Mouse (Mus musculus): ENCODE measurements at regions not wholly inside any gene's neighbourhood (a gene's known extent, or its start where the extent isn't known, plus 50 kb on each side); places are given as distances from the start of the nearest gene placed in this dataset.
A peak's percentile ranks its signal among the peaks of the same experiment; 100 is the strongest.

DNA sequence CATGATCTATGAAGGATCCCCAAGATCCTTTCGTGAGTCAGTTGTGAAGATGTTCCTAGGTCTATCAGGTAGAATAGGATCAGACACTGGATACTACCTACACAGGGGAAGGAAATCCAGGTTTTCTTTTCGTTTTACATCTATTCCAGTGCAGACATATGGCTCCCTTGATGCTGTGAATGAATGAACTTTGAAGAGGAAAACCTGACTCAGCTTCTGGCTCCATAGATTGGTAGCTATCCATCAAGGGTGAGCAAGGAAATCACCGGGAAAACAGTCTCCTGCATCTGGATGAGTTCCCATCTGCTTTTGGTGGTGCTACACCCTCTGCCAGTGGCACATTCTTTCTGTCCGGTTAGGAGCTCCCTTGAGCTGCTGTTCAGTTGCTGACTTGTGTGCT, 687.8 kb downstream of the Hs3st4 start:
- no peak for DNase-seq
- intact Hi-C loops (cut with DNase I): no loop called here

DNA sequence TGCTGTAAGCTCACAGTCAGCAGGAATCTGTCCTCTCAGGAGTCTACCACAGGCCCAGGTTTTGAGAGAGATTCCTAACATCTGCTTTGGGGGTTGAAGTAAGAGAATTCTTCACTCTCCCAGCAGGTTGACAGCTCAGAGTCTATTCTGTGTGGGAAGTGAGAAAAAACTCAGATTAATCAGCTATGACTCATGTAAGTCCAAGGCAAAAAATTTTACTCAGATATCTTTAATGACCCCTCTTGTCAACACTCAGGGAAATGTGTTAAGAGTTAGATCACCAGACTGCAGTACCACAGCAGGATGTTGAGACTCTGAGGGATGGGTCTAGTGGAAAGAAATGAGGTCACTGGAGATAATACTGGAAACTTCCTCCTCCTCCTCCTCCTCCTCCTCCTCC, 688.4 kb downstream of the Hs3st4 start:
- intact Hi-C loops (cut with DNase I): no loop called here
- no peak for DNase-seq

DNA sequence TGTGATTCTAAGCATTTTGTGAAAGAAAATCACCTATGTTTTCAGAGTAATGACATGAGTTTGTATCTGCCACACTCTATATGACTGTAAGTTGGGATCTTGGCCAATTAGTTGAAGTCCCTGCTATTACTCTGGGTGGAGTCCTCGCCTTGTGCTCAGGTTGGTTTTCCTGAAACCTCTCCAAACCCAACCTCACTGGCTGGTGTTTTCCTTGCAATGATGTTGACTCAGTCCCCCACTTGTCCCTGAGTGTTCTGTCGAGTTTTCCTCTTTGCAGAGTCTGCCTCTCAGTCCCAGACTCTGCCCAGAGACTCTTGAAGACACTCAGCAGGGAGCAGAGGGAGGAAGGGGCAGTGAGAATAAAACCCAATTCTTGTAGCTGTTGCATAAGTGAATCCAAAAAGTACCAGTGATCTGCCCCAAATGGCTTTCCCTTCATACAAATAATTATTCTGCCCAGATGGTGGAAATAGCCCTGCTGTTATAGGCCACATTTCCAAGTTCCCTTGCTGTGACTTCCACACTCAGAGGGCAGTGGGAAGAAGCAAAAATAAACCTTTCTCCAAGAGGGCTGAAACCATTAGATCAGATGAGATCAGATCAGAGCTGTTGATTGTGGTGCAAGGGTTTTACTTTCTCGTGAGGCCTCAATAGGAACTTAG, 694.3 kb downstream of the Hs3st4 start:
- DNase-seq: no peak
- intact Hi-C loops (cut with DNase I): no loop called here

DNA sequence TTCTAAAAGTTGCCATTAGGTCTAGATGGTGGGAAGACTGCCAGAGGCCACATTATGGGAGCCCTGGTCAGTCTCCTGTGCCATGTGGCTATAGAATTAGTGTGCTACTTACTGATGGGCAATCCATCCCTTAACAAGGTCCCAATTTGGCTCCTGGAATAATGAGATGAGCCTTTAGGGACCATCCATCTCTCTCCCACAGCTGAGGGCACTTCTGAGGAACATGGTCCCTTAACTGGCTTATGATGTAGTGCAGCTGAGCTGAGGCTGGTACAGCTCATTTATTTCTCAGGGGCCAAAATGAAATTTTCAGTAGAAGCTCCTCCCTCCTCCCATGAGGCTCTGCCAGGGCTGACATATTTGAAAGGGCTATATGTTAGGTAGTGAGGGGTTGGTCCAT, 697.9 kb downstream of the Hs3st4 start:
- intact Hi-C loops (cut with DNase I): no loop called here

DNA sequence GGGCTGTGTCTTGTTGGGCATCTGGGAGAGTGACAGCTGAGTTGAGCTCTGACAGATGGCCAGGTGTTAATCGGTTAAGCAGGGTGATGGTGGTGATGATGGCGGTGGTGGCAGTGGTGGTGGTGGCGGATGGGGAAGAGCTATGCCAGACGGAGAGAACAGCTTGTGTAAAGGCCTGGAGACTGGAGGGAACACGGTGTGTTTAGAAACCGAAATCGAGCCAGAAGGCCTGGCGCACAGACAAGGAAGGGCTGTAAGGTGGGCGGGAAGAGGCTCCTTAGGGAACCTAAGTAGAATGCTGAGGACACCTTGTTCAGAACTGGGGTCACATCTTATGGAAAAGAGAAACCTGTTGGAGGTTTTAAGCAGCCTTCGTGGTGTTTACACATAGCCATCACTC, 698.5 kb downstream of the Hs3st4 start:
- intact Hi-C loops (cut with DNase I): no loop called here
- no peak for DNase-seq

More for the DNA sequence above, 697.9 kb downstream of the Hs3st4 start:
- no peak for DNase-seq

DNA sequence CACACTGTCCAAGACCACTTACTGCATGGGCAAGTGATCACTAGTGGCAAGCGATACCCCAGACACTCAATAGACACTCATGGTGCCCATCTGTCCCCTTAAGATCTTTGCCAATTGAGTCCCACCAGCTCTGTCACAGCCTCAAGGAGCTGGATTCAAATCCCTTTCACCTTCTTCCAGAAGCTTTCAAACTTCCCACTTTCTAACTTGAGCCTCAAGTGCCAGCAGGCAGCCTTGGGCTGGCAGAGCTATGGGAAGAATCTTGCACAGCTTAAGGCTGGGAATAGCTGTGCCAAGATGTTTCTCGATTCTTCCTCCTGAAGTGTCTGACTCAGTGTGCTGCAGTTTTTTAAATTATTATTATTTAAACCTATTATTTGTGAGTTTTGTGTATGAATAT, 699.2 kb downstream of the Hs3st4 start:
- intact Hi-C loops (cut with DNase I): no loop called here
- no peak for DNase-seq

DNA sequence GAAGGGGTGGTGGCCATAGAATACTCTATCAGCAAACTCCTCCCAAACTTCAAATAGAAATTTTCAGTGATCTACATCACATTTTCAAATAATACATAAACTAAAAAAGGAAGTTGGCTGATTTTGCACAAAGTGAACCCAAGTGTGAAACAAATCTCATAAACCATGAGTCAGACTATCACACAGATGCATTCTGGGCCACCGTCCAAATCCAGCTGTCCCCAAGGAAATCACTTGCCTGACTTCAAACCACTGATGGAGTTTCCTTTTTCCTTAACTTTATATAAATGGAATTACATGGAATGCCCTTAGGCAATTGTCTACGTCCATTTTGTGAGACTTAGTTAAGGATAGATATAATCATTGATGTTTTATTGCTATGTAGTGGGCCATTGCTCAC, 702.8 kb downstream of the Hs3st4 start:
- intact Hi-C loops (cut with DNase I): no loop called here
- peak; percentile 64 to 76 for DNase-seq

DNA sequence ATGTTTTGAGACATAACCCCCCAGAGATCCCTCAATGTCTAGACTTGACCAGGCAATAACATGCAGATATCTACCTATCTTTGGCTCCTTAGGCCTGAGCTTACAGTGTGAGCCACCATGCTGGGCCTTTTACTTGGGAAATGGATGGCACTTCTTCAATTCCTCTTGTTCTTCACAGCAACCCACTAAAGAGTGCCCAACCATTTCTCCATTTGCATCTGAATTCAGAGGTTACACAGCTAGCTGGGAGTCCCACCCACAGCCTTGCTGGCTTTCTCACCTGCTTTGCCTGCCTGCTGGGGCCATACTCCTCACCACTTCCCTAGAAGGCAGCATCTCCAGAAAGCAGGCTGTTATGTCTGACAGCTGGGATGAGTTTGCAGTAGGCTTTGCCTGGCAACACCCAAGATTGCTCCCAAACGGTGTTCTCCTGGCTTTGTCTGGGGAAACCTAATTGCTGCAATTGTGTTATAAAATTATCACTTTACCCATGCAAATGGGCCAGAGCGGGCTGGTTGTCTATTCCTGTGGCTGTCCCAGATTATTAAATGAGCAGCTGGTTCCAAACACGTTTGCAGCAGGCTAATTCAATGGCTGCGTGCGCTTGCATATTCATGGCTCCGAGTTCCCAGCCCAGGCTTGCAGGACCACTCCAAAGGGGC, 721.6 kb downstream of the Hs3st4 start:
- intact Hi-C loops (cut with DNase I): no loop called here

DNA sequence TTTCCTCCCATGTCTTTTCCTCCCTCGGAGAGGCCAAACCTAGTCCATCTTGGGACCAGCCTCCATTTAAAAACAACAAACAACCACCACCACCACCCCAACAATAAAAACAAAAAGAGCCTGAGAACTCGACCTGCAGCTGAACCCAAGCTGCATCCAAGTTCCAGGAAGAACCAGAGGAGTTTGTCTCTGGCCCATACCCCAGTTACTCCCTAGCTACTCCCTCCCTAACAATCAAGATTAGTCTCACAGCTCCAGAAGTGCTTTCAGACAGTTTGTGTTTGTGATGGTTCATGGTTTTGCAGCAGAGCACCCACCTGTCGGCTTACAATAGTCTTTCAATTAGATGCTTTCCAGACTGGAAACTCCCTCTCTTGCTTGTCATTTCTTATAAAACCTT, 724.5 kb downstream of the Hs3st4 start:
- intact Hi-C loops (cut with DNase I): no loop called here
- no peak for DNase-seq

More for the DNA sequence above, 721.6 kb downstream of the Hs3st4 start:
- DNase-seq: no peak

DNA sequence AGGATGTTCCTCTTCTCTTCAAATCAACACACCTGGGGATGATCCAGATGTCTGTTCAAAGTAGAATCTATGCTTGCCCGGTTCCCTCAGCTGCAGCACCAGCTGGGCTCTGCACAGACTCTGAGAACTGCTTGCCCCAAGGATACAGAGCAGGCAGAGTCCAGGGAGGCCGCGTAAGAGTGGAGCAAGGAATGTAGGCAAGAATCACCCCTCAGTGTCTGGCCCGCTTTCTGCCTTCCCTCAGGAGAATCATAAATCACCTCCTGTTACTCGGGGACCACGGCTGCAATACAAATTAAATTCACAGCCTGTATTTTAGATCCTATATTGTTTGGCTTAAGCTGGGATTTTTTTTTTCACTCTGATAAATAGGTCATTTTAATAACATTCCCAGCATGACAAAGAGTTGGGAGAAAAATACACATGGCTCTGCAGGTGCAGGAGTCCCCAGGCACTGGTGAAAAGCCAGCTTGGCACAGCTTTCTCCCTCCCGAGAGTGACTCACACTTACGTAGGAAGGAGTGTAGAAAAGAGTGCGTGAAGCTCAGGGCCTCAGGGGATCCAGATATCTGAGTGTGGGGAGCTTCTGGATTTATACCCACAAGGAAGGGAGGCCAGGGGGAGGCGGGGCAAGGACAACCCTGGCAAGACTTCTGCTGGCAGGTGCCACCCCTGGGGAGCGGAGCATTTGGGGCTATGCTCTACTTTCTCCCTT, 726.3 kb downstream of the Hs3st4 start:
- DNase-seq: peak in 1 of 2 experiments; percentile 6
- intact Hi-C loops (cut with DNase I): no loop called here

DNA sequence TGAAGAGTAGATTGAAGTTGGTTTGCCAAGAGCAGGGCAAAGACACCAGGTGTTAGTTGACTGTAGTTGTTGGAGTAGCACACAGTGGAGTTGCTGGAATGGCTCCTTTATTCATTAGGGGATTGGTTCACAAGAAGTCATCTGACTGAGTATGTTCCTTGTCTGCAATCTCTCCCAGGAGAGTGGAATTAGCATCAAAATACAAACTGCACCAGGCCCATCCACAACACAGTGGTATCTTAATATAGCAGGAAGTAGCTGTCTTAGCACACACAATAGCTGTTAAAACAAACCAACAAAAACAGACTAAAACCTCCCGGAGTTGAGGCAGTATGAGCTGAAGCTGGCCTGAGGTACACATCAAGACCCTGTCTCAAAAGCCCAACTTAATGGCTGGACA, 723.5 kb upstream of the Kdm8 start:
- intact Hi-C loops (cut with DNase I): no loop called here
- no peak for DNase-seq

DNA sequence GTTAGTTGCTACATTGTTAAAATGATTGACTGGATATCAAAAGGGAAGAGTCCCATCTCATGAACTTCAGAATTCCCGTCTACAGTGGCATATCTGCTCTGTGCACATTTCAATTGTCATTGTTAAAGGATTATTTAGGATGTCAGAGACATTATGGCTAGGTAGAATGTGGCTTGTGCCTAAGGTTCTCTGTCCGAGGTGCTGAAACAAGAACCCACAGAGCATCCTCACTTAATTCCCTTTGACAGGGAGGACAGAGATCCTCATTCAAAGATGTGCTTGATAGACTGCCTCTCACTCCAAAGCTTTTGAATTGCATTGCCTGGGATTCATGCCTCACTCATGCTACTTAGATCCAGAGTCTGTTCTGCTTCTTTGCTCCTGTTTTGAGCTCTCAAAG, 702.4 kb upstream of the Kdm8 start:
- intact Hi-C loops (cut with DNase I): no loop called here
- DNase-seq: peak in 1 of 2 experiments; percentile 10

DNA sequence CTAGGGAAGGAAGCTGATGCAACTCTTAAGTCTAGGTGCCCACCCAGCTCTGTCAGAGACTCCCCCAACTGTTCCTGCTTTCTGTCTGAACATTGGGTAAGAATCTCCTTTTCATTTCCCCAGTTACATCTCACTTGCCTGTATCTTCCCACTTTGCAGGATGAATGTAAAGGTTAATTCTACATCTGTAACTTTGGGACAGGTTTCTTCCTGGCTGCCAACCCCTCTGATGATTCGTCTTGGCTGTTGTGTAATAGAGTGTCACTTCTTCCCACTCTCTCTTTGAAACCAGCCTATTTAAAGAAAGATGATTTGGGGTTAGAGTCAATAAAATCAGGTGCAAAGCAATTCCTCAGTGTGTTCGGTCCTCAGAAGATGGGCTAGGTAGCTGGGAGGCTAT, 698.2 kb upstream of the Kdm8 start:
- DNase-seq: no peak
- intact Hi-C loops (cut with DNase I): no loop called here

DNA sequence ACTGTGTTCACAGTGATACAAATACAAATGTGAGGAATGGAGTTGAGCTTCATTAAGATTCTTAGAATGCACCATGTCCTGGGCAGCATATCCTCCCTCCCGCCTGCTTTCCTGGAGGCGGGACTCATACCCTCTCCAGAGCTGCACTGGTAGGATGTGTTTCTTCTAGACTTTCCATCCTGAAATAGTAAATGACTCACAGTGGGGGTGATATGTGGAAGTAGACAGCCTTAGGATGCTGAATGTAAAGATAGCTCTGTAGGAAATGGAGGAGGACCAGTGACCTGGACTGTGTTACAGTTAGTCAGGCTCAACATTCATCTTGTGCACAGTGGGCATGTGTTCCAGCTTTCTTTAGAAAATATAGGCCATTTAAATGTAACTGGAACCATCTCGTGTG, 696.1 kb upstream of the Kdm8 start:
- intact Hi-C loops (cut with DNase I): no loop called here
- no peak for DNase-seq

DNA sequence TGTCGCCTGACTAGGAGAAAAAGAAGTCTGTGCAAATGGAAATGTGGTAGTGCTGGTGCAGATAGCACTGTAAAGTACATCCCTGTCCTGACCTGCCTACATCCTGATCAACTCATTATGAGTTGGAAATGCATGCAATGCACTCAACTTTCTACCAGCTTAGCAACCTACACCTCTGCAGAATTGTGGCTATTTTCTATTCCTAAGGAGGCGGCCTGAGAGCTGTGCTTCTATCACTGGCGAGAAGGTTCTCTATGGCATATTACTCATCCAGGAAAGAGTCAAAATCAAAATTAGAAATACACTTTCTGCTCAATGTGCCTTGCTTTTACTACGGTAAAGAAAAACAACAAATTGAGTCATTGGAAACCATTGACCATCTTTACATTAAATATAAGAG, 685.4 kb upstream of the Kdm8 start:
- no peak for DNase-seq
- intact Hi-C loops (cut with DNase I): no loop called here

DNA sequence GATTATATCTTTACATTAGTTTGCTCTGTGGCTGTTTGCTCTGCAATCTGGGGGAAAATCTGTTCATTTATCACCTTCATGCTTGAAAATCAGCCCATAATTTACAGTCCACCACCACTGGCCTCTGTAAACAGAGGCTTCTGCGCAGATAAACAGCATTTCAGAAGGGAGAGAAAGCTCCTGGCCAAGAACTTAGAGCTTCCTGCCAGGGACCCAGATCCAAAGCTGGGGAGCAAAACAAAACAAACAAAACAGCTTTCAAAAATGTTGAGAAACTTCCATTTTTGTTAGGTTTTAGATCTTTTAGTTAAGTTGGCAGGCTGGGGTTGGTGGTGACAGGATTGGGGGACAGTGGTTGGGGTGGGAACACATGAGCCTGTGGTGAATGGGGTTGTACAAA, 666.7 kb upstream of the Kdm8 start:
- no peak for DNase-seq
- intact Hi-C loops (cut with DNase I): no loop called here

DNA sequence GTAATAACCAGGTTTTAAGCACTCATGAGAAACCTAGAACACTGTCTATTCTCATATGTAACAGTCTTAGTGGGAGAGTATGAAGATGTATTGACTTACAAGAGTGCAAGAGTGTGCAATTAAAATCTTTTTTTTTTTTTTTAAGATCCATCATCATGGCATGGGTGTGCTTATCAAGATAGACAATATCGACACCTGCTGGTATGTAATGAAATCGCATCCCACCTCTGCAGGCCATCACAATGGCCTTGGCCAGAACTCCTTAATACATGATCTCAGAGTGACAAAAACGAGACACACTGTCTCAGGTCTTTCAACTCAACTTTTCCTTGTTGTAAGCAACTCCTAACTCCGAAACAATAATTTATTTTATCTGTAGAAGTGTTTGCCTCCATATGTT, 661.7 kb upstream of the Kdm8 start:
- intact Hi-C loops (cut with DNase I): loop anchor here (10.0 kb wide), 1 partner anchor 1258 kb away; no protein-coding TSS in a partner anchor

DNA sequence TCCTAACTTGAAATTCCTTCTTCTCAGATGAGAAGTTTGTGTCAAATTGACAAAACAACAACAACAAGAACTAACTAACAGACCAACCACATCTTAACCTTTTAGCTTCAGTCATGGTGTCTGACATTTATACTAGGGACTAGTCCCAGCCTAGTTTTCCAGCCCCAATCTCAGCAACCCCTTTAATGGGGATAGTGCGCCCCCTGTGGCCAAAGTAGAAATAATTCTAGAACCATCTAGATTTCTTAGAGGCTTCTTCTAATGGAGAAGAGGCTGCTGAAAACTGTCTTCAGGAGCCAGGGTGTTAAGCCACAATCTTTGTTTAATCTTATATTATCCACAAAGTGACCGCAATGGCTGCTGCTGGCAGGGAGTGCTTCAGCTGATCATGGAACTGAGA, 659.5 kb upstream of the Kdm8 start:
- intact Hi-C loops (cut with DNase I): loop anchor here (10.0 kb wide), 1 partner anchor 1260 kb away; no protein-coding TSS in a partner anchor
- DNase-seq: no peak

More for the DNA sequence above, 661.7 kb upstream of the Kdm8 start:
- peak in 1 of 2 experiments; percentile 18 for DNase-seq

DNA sequence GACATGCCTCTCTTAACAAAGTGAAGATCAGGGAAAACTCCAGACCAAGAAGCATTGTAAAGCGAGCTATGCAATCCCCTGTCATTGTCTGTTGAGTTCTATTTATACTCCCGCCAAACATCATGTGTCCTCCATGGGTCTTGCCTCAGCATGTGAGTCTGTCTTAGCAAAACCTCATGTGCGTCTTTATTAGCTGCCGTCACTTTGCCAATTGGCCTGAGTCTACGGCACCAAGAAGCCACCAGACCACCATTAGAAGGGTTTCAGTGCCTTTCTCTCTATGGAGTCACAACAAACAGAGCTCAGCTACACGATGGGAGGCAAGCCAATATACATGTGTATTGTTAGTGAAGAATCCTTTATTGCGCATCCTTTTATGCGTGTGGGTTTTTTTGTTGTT, 658.6 kb upstream of the Kdm8 start:
- intact Hi-C loops (cut with DNase I): loop anchor here (10.0 kb wide), 1 partner anchor 1261 kb away; no protein-coding TSS in a partner anchor
- DNase-seq: no peak

DNA sequence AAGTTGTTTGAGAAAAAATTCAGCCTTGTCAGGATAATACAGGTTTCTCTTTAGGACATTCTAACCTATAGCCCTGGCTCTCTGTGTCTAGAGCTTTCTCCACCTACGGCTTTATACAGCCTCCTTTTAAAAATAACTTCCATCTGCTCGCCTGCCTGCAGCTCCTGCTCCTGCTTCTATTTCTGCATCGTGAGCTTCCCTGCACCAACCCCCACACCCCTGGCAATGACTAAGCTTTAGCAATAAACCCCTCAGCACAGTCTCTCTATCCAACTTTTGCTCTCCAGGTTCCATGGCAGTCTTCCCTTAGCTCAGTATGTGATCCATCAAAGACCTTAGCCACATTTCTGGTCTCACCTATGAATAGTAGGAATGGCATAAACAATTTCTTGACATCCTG, 655.7 kb upstream of the Kdm8 start:
- no peak for DNase-seq
- intact Hi-C loops (cut with DNase I): loop anchor here (10.0 kb wide), 1 partner anchor 1264 kb away; no protein-coding TSS in a partner anchor

DNA sequence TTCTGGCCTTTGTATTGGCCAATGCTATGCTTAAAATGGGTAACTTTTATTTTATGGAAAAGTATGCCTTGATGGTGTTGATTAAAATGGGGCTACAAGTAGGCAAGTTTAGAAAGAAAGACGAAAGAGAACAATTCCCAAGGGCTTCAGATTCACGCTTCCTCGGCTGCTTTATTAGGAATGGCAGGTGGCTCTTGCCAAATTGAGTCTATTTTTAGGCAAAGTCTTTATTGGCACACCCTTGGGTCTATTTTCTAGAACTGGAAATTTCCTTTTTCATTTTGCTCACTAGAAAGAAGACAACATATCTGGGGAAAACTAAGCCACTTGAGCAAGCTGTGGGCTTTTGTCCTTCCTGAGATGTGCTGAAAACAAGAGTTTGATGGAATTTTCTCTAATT, 641.4 kb upstream of the Kdm8 start:
- no peak for DNase-seq
- intact Hi-C loops (cut with DNase I): no loop called here

DNA sequence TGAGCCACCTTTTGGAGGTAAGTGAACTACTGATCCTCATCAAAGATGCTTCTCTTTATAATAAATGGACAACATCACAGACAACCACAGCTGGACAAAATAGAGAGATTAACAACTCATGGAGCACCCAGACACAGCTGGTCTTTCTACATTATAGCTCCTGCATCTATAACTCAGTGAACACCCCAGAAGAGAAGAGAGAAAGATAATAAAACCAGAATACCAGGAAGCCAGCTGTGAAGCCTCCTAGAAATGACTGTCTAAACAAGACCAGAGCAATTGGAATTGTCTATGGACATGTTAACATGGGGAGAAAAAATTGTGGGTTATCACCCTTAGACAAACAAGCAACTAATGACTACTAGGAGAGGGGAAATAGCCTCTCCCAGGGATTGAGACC, 609.8 kb upstream of the Kdm8 start:
- intact Hi-C loops (cut with DNase I): no loop called here
- DNase-seq: no peak
